Mouse (Mus musculus): ENCODE results near the gene Samd14. TPM values are rescaled to one million over a fixed set of nuclear protein-coding genes. Genes with fewer than 3 reads are reported as not detected.

Samd14 gene
- polyA plus RNA-seq, 1 experiment from 2014 or later: 47.6 TPM

DNA sequence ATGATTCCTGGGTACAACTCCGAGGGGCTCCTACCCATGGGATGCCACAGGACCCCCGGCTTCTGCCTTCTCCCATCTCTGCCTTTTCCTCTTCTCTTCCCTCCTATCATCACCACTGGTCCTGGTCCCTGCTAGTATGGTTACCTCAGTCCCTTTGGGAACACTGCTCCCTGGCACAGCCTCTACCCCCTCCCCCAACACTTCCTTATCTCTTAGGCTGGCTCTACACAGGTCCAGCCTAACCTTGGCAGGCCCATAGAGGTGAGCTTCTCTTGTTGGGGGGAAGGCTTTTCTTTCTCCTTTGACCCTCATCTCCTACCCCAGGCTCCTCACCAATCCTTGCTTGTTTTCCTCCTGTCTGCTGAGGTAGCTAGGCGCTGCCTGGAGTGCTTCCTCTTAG is 5.8 kb downstream of the Samd14 start:
- no peaks in the 10 kb centered on the region for H3K9me3 ChIP-seq (ENCODE audit: control insufficient read depth, low read length)
- 78% methylated on average over 3 of the region's 3 CpGs for WGBS
- no peak overlapping the region for H3K4me2 ChIP-seq (replicated peaks; ENCODE audit: low read depth, low read length)
- no peak overlapping the region for H3K4me3 ChIP-seq (ENCODE audit: low read depth, low read length)
- 0 out of 2 replicates have a peak, but pooled peaks cover 7% of the 10 kb centered on the region for H3K4me1 ChIP-seq (replicated peaks; ENCODE audit: control insufficient read depth, insufficient read depth, low read length)
- DNase-seq (ENCODE audit: low spot score) (no peak), ATAC-seq (ENCODE audit: low FRiP score) (no peak)
- H3K36me3 ChIP-seq (ENCODE audit: control insufficient read depth, insufficient read depth, low read length): peaks cover 11% of the 10 kb centered on the region; the same call in 1 of the 2 replicates
- no peak overlapping the region for H3K27ac ChIP-seq (ENCODE audit: low read depth, low read length)
- H3K27me3 ChIP-seq (ENCODE audit: control insufficient read depth, insufficient read depth, low read length): no peaks in the 10 kb centered on the region
- H3K9ac ChIP-seq (ENCODE audit: low read depth, low read length): no peak overlapping the region

GRCm38 (mm10) chr11:95022237-95022992 is 12.7 kb downstream of the Samd14 start:
- Histone ChIP-seq H3K27ac (ENCODE audit: low read depth, low read length) (no peak overlapping the region), H3K9me3 (ENCODE audit: control insufficient read depth, low read length) (no peaks in the 10 kb centered on the region), H3K36me3 (ENCODE audit: control insufficient read depth, insufficient read depth, low read length) (peaks cover 11% of the 10 kb centered on the region), H3K27me3 (ENCODE audit: control insufficient read depth, insufficient read depth, low read length) (no peaks in the 10 kb centered on the region), H3K4me3 (ENCODE audit: low read depth, low read length) (no peak overlapping the region), H3K4me2 (replicated peaks; ENCODE audit: low read depth, low read length) (no peak overlapping the region), H3K4me1 (replicated peaks; ENCODE audit: control insufficient read depth, insufficient read depth, low read length) (0 out of 2 replicates have a peak, but pooled peaks cover 2% of the 10 kb centered on the region), H3K9ac (ENCODE audit: low read depth, low read length) (no peak overlapping the region)
- DNase-seq (ENCODE audit: low spot score): no peak
- WGBS: 82% methylated on average over 10 of the region's 10 CpGs
- ATAC-seq (ENCODE audit: low FRiP score): no peak

GRCm38 (mm10) chr11:95023481-95023880 is 13.8 kb downstream of the Samd14 start:
- DNase-seq (ENCODE audit: low spot score) (no peak), ATAC-seq (ENCODE audit: low FRiP score) (no peak)
- Histone ChIP-seq H3K4me1 (replicated peaks; ENCODE audit: control insufficient read depth, insufficient read depth, low read length) (0 out of 2 replicates have a peak, but pooled peaks cover 2% of the 10 kb centered on the region), H3K36me3 (ENCODE audit: control insufficient read depth, insufficient read depth, low read length) (peaks cover 11% of the 10 kb centered on the region), H3K4me2 (replicated peaks; ENCODE audit: low read depth, low read length) (no peak overlapping the region), H3K4me3 (ENCODE audit: low read depth, low read length) (no peak overlapping the region), H3K9me3 (ENCODE audit: control insufficient read depth, low read length) (no peaks in the 10 kb centered on the region), H3K27me3 (ENCODE audit: control insufficient read depth, insufficient read depth, low read length) (no peaks in the 10 kb centered on the region), H3K9ac (ENCODE audit: low read depth, low read length) (no peak overlapping the region), H3K27ac (ENCODE audit: low read depth, low read length) (no peak overlapping the region)
- WGBS: 93% methylated on average over 9 of the region's 9 CpGs

DNA sequence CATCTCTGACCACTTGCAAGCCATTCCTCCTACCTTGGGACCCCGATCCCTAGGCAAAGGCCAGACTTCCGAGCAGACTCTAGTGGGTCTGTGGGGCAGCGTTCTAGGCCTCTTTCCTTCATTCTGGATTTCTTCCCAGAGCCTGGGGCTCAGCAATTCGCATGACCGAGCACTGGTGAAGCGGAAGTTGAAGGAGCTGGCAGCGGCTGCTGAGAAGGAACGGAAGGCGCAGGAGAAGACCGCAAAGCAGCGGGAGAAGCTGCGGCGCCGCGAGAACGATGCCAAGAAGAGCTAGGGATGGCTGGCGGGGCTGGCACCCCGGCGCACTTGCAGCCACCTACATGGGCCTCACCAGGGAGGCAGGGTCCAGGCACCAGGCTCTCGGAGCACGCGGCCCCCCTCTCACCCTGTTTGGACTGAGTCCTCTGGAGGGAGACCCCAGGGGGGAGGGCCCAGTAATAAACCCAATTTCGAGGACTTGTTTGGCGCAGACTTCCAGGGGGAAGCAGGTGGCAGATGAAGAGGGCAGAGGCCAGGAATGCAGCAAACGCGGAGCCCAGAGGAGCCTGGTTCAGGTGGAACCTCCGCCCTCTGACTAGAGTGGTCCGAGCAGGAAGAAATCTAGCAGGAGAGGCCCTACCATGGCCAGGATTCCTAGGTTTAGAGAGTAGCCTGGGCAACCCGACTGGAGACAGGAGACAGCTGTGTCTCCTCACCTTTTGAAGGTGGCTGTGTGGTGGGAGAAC is 14.9 kb downstream of the Samd14 start:
- Histone ChIP-seq H3K27ac (ENCODE audit: low read depth, low read length) (no peak overlapping the region), H3K9me3 (ENCODE audit: control insufficient read depth, low read length) (no peaks in the 10 kb centered on the region), H3K4me1 (replicated peaks; ENCODE audit: control insufficient read depth, insufficient read depth, low read length) (0 out of 2 replicates have a peak, but pooled peaks cover 2% of the 10 kb centered on the region), H3K36me3 (ENCODE audit: control insufficient read depth, insufficient read depth, low read length) (peaks cover 11% of the 10 kb centered on the region), H3K4me2 (replicated peaks; ENCODE audit: low read depth, low read length) (no peak overlapping the region), H3K27me3 (ENCODE audit: control insufficient read depth, insufficient read depth, low read length) (no peaks in the 10 kb centered on the region), H3K4me3 (ENCODE audit: low read depth, low read length) (no peak overlapping the region), H3K9ac (ENCODE audit: low read depth, low read length) (no peak overlapping the region)
- DNase-seq (ENCODE audit: low spot score) (no peak), ATAC-seq (ENCODE audit: low FRiP score) (no peak)
- WGBS: 68% methylated on average over 29 of the region's 29 CpGs

- H3K9me3 ChIP-seq (ENCODE audit: control insufficient read depth, low read length): no peaks in the 10 kb centered on the region
- no peaks in the 10 kb centered on the region for H3K27me3 ChIP-seq (ENCODE audit: control insufficient read depth, insufficient read depth, low read length)
- H3K4me2 ChIP-seq (replicated peaks; ENCODE audit: low read depth, low read length): no peak overlapping the region
- 91% methylated on average over 11 of the region's 11 CpGs for WGBS
- DNase-seq (ENCODE audit: low spot score) (no peak), ATAC-seq (ENCODE audit: low FRiP score) (no peak)
- H3K4me1 ChIP-seq (replicated peaks; ENCODE audit: control insufficient read depth, insufficient read depth, low read length): no peaks in the 10 kb centered on the region
- H3K4me3 ChIP-seq (ENCODE audit: low read depth, low read length): no peak overlapping the region
- peaks cover 5% of the 10 kb centered on the region; the same call in 1 of the 2 replicates for H3K36me3 ChIP-seq (ENCODE audit: control insufficient read depth, insufficient read depth, low read length)
- no peak overlapping the region for H3K9ac ChIP-seq (ENCODE audit: low read depth, low read length)
- no peak overlapping the region for H3K27ac ChIP-seq (ENCODE audit: low read depth, low read length)
These were observed 15.7 kb downstream of the Samd14 start for GRCm38 (mm10) chr11:95025227-95026012.

GRCm38 (mm10) chr11:95026090-95026542 is 16.4 kb downstream of the Samd14 start:
- DNase-seq (ENCODE audit: low spot score) (no peak), ATAC-seq (ENCODE audit: low FRiP score) (no peak)
- Histone ChIP-seq H3K9me3 (ENCODE audit: control insufficient read depth, low read length) (no peaks in the 10 kb centered on the region), H3K36me3 (ENCODE audit: control insufficient read depth, insufficient read depth, low read length) (peaks cover 5% of the 10 kb centered on the region; the same call in 1 of the 2 replicates), H3K4me3 (ENCODE audit: low read depth, low read length) (no peak overlapping the region), H3K4me1 (replicated peaks; ENCODE audit: control insufficient read depth, insufficient read depth, low read length) (no peaks in the 10 kb centered on the region), H3K9ac (ENCODE audit: low read depth, low read length) (no peak overlapping the region), H3K4me2 (replicated peaks; ENCODE audit: low read depth, low read length) (no peak overlapping the region), H3K27ac (ENCODE audit: low read depth, low read length) (no peak overlapping the region), H3K27me3 (ENCODE audit: control insufficient read depth, insufficient read depth, low read length) (no peaks in the 10 kb centered on the region)
- WGBS: 80% methylated on average over 6 of the region's 6 CpGs

DNA sequence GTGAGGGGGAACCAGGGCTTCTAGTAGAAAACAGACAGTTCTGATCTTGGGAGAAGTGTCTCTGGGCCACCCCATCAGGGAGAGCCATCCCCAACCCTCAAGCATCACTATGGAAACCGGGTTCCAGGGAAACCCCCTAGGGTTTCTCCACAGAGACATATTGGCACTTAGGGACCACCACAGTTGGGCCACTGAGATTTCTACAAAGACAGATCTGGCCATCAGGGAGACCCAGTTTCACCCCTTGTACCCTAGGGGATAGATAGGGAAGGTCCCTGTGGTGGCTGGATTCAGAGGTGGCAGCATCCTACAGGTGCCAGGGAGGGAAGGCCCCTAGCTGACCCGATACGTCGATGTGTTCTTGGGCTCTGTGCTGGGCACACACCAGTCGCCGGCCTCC is 17.2 kb downstream of the Samd14 start:
- no peak overlapping the region for H3K9ac ChIP-seq (ENCODE audit: low read depth, low read length)
- no peak overlapping the region for H3K4me2 ChIP-seq (replicated peaks; ENCODE audit: low read depth, low read length)
- no peaks in the 10 kb centered on the region for H3K27me3 ChIP-seq (ENCODE audit: control insufficient read depth, insufficient read depth, low read length)
- H3K4me1 ChIP-seq (replicated peaks; ENCODE audit: control insufficient read depth, insufficient read depth, low read length): no peaks in the 10 kb centered on the region
- ATAC-seq (ENCODE audit: low FRiP score) (no peak), DNase-seq (ENCODE audit: low spot score) (no peak)
- H3K9me3 ChIP-seq (ENCODE audit: control insufficient read depth, low read length): no peaks in the 10 kb centered on the region
- peaks cover 1% of the 10 kb centered on the region; the same call in 1 of the 2 replicates for H3K36me3 ChIP-seq (ENCODE audit: control insufficient read depth, insufficient read depth, low read length)
- WGBS: 88% methylated on average over 6 of the region's 6 CpGs
- H3K27ac ChIP-seq (ENCODE audit: low read depth, low read length): no peak overlapping the region
- no peak overlapping the region for H3K4me3 ChIP-seq (ENCODE audit: low read depth, low read length)

DNA sequence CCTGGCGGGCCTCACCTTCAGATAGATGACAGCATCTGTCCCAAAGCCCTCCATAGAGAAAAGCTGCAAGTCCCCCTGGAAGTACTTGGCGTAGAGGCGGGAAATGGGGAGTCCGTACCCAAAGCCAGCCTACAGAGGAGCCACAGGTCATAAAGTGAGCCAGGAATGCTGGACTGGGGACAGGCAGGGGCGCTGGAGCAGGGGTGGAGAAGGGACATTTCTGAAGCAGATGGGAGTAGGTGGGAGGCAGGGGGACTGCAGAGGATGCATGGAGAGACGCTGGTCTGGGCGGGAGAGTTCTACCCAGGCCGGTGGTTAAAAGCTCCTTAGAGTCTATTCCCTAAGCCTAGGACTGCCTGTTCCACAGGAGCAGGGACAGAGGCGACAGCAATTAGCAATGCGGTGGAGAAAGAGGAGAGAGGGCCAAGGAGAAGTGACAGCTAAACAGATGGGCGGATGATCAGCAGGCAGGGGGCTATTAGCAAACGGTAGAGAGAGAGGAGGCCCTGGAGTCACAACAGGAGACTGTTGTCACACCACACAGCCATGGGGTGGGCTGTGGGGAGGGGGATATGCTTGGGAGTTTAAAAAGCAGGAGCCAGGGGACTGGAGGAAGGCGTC is 18.3 kb downstream of the Samd14 start:
- no peak for ATAC-seq (ENCODE audit: low FRiP score)
- H3K4me2 ChIP-seq (replicated peaks; ENCODE audit: low read depth, low read length): no peak overlapping the region
- no peaks in the 10 kb centered on the region for H3K4me1 ChIP-seq (replicated peaks; ENCODE audit: control insufficient read depth, insufficient read depth, low read length)
- no peak for DNase-seq (ENCODE audit: low spot score)
- H3K27me3 ChIP-seq (ENCODE audit: control insufficient read depth, insufficient read depth, low read length): no peaks in the 10 kb centered on the region
- no peaks in the 10 kb centered on the region for H3K36me3 ChIP-seq (ENCODE audit: control insufficient read depth, insufficient read depth, low read length)
- H3K27ac ChIP-seq (ENCODE audit: low read depth, low read length): no peak overlapping the region
- H3K9me3 ChIP-seq (ENCODE audit: control insufficient read depth, low read length): no peaks in the 10 kb centered on the region
- H3K9ac ChIP-seq (ENCODE audit: low read depth, low read length): no peak overlapping the region
- no peak overlapping the region for H3K4me3 ChIP-seq (ENCODE audit: low read depth, low read length)
- 31% methylated on average over 13 of the region's 13 CpGs for WGBS

All from hindbrain, embryonic 11.5 days (tissue).